Mouse (Mus musculus) liver, adult 2 months (tissue): ENCODE measurements around the gene Cux2.

ENCODE experiments used
- CTCF ChIP-seq: fragments of 200-500 bp; IDR thresholded peaks from 2 replicates; pipeline ENCODE4 v1.5.1; 2011; ENCODE audit warnings: low read depth, low read length, control low read depth
- POLR2A ChIP-seq: fragments of 200-500 bp; IDR thresholded peaks from 2 replicates; pipeline ENCODE4 v1.6.1; 2011; ENCODE audit warnings: low read length, control low read depth; ENCODE audit not compliant: insufficient read depth; ENCODE audit errors: extremely low read depth

DNA sequence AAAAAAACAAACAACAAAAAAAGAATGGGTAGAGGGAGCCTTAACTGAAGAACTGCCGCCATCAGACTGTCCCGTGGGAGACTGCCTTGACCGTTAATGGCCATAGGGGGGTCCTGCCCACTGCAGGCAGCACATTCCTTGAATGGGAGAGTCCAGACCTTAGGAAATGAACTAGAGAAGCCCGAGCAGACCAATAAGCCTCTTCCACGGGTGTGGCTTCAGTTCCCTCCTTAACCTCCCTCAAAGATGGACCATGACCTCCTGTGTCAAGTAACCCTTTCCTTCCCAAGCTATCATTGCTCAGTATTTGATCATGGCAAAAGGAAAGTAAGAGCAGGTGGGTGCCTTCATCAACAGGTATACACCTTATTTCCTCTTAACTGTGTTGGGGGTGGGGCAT lies 187.9 kb downstream of the Cux2 start:
- TF ChIP-seq CTCF: no peak
- TF ChIP-seq POLR2A: no peak
